Mouse (Mus musculus): ENCODE results near the gene Hgfac.

- TF ChIP-seq CTCF (IDR thresholded peaks at IDR 0.05; ENCODE audit: insufficient read depth, low read length) = no peak
- TF ChIP-seq POLR2A (IDR thresholded peaks at IDR 0.05; ENCODE audit: borderline replicate concordance, extremely low read depth, low read depth, low read length) = no peak
Measured at GRCm38 (mm10) chr5:35019673-35020300, 21.5 kb upstream of the Hgfac start.

Data from lung, adult 2 months (tissue).